Mouse (Mus musculus): Measurements from ENCODE around the gene Gpr37l1. TPM values are rescaled to one million over a fixed set of nuclear protein-coding genes. Genes with fewer than 3 reads are reported as not detected.

Gene Gpr37l1
- polyA plus RNA-seq, 1 experiment from 2014 or later = 1.2 TPM

DNA sequence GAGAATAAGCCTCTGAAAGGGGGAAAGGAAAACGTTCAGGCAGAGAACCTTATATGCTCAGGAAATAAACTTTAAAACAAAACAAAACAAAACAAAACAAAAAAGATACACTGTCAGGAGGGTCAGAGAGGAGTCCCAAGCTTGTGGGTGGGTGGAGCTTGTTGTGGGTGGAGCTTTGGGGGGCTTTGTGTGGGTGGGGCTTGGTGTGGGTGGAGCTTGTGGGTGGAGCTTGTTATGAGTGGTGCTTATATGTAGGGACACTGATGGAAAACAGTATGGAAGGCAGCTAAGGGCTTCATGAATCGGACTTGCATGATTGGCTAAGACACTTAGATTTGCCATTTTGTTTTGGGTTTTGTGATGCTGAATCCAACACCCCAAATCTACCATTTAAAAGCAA, 27.6 kb downstream of the Gpr37l1 start:
- Histone ChIP-seq H3K4me3 (no peak overlapping the region), H3K27me3 (replicated peaks) (no peaks in the 10 kb centered on the region), H3K4me2 (no peak overlapping the region), H3K4me1 (no peaks in the 10 kb centered on the region), H3K27ac (no peak overlapping the region), H3K9me3 (no peaks in the 10 kb centered on the region), H3K36me3 (replicated peaks) (no peaks in the 10 kb centered on the region), H3K9ac (no peak overlapping the region)
- no peak for ATAC-seq (replicated peaks)
- WGBS = 84% methylated on average over 2 of the region's 2 CpGs

DNA sequence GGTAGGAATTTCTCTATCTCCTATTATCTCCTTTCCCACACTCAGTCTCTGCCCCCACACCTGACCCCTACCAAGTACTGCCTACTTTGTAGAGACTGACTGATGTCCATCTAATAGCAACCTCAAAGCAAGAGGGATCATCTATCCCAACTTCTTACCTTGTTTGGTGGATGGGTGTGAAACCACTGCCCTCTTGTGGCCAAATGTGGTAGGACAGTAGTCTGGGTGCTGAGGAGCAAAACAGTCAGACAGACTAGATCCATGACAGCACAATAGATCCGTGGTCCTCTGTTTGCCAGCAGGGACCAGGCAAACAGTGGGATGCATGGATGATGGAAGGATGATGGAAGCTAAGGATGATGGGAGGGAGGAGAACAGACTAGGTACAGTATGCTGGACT, 31.0 kb downstream of the Gpr37l1 start:
- Histone ChIP-seq H3K4me1 (no peaks in the 10 kb centered on the region), H3K9ac (no peak overlapping the region), H3K27me3 (replicated peaks) (no peaks in the 10 kb centered on the region), H3K4me2 (no peak overlapping the region), H3K36me3 (replicated peaks) (no peaks in the 10 kb centered on the region), H3K27ac (no peak overlapping the region), H3K9me3 (no peaks in the 10 kb centered on the region), H3K4me3 (no peak overlapping the region)
- WGBS = 0% methylated on average over 1 of the region's 1 CpGs
- ATAC-seq (replicated peaks) = peak; percentile 60; the same call in 1 of the 2 replicates

DNA sequence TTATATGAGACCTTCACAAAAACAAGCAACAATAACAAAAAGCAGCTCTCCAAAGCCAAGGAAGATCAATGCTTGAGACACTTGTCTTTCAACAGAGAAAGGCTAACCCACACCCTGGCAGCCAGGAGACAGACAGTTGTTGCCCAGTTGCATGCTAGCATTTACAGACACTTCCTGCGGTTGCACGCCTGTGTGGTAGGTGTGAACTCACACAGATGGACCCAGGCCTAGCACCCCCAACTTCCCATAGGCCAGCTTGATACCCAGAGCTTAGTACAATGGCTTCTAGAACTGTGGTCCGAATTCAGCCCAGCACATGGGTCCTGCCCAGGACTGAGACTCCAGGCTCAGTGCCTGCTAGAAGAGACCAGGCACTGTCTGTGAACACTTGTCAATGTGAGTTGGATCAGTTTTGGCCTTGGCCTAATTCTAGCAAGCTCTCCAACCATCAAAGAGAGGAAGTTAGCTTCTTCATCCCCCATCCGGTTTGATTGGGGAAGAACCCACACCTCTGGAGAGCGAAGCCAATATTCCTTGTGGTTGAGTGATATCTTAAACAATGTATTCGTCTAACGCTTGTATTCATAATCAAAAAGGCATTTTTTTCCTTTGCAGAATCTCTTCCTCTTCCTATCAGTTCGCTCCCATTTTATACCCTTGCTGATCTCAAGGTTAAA, 32.2 kb downstream of the Gpr37l1 start:
- no peaks in the 10 kb centered on the region for H3K4me1 ChIP-seq
- no peaks in the 10 kb centered on the region for H3K27me3 ChIP-seq (replicated peaks)
- H3K4me3 ChIP-seq = no peak overlapping the region
- ATAC-seq (replicated peaks) = no peak
- H3K9ac ChIP-seq = no peak overlapping the region
- H3K36me3 ChIP-seq (replicated peaks) = no peaks in the 10 kb centered on the region
- no peak overlapping the region for H3K27ac ChIP-seq
- no peak overlapping the region for H3K4me2 ChIP-seq
- 90% methylated on average over 8 of the region's 8 CpGs for WGBS
- H3K9me3 ChIP-seq = no peaks in the 10 kb centered on the region

DNA sequence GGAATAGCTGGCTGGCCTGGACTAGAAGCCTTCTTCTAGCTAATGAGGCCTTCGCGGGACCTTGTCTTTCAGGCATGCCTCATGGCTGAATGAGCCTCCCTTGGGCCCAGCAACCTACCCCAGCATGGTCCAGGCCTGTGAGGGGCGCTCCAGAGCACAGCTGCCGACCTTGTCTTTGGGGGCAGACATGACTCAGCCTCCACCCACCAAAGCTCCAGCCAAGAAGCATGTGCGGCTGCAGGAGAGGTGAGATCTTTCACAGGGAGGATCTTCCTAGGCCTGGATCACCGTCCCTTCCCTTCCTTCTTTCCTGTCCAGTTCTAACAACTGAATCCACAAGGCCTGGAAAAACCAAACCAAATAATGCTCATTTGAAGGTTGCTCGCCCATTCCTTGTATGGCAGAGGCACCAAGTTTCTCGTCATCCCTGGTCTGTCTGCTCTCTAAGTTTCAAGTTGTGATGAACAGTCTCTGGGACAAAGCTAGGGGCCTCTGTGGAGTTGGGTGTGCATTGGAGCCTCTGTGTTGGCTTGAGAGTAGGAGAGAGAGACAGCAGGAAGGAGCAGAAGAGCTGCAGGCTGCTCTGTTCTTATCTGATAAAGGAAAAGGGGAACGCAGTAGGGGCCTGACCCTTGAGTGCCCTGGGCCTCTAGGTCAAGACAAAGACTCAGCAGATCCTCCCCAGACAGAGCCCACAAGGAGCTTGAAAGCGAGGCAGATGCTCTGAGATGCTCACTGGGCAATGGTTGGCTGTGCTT, 33.6 kb downstream of the Gpr37l1 start:
- no peaks in the 10 kb centered on the region for H3K9me3 ChIP-seq
- WGBS = 85% methylated on average over 10 of the region's 10 CpGs
- peaks cover 3% of the 10 kb centered on the region; the same call in 1 of the 2 replicates for H3K27me3 ChIP-seq (replicated peaks)
- no peaks in the 10 kb centered on the region for H3K4me1 ChIP-seq
- no peaks in the 10 kb centered on the region for H3K36me3 ChIP-seq (replicated peaks)
- H3K4me3 ChIP-seq = no peak overlapping the region
- no peak overlapping the region for H3K9ac ChIP-seq
- no peak for ATAC-seq (replicated peaks)
- H3K4me2 ChIP-seq = no peak overlapping the region
- no peak overlapping the region for H3K27ac ChIP-seq

DNA sequence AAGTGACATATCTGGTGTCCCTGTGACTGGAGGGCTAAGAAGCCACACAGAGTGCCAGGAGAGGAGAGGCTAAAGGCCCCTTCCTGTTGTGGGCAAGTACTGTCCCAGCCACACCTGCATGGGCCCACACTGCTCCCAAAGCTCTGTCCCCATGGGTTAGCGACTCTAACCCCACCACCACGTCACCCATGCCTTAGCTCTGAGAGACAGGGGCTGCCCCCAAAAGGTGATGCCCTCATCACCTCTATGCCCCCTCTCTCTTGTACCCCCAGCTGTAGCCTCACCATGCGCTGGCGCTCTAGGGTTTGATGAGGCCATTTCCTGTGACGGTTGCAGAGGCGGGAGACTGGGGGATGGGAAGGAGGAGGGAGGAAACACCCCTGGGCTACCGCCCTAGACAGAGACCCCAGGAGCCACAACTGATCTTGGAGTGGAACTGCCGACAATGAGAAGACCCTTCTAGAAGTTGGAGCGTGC, 34.5 kb downstream of the Gpr37l1 start:
- Histone ChIP-seq H3K4me1 (no peaks in the 10 kb centered on the region), H3K4me3 (no peak overlapping the region), H3K9me3 (no peaks in the 10 kb centered on the region), H3K36me3 (replicated peaks) (no peaks in the 10 kb centered on the region), H3K27ac (no peak overlapping the region), H3K9ac (no peak overlapping the region), H3K27me3 (replicated peaks) (peaks cover 3% of the 10 kb centered on the region; the same call in 1 of the 2 replicates), H3K4me2 (no peak overlapping the region)
- no peak for ATAC-seq (replicated peaks)
- 89% methylated on average over 9 of the region's 9 CpGs for whole genome bisulfite sequencing

DNA sequence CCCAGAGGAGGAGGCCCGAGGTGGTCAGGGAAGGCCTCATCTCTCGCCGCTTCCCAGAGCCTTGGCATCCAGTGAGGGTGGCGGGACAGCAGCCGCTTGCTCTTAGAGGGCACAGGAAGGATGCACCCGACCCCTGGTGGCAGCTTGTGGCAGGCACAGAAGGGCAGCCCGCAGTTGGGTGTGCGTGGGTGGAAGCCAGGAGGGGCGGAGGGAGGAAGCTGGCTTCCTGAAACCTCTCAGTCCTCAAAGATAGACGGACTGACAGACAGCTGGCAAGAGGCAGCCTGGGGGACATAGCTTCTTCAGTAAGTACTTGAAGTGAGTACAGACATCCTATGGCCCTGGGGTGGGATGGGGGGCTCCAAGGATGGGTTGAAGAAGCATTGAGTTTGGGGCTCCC, 35.0 kb downstream of the Gpr37l1 start, which contains the start of gene Ptpn7:
Gene Ptpn7, plus strand, starts transcription at position 228 of the 400 bp plus-strand sequence.
- 50% methylated on average over 10 of the region's 10 CpGs for WGBS
- no peaks in the 10 kb centered on the region for H3K4me1 ChIP-seq
- no peak for ATAC-seq (replicated peaks)

DNA sequence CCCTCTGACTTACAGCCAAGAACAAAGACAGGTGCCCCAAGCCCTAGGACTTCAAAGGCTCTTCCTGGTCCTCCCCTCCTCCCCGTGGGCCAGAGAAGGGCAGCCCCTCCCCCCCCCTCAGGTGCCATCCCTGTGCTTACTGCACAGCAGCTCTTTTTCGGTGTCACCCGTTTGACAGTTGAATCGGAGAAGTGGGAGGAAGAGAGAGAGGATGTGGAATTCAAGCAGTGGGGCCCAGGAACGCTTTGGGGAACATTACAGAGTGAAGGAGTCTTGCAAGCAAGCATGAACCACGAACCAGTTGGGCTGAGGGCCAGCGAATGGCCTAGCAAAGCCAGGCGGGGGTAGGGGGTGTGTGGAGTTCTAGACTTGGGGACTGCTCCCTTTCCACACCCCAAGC, 35.9 kb downstream of the Gpr37l1 start:
- Histone ChIP-seq H3K36me3 (replicated peaks) (no peaks in the 10 kb centered on the region), H3K9me3 (no peaks in the 10 kb centered on the region), H3K4me3 (no peak overlapping the region), H3K9ac (no peak overlapping the region), H3K4me1 (no peaks in the 10 kb centered on the region), H3K4me2 (no peak overlapping the region), H3K27me3 (replicated peaks) (peaks cover 3% of the 10 kb centered on the region; the same call in 1 of the 2 replicates), H3K27ac (no peak overlapping the region)
- WGBS = 69% methylated on average over 8 of the region's 8 CpGs
- ATAC-seq (replicated peaks) = no peak

More for the DNA sequence above, 35.0 kb downstream of the Gpr37l1 start, which contains the start of gene Ptpn7:
- Histone ChIP-seq H3K4me3 (no peak within 1 kb of the TSS), H3K4me2 (no peak within 1 kb of the TSS), H3K9ac (no peak within 1 kb of the TSS), H3K36me3 (replicated peaks) (no peaks in the 10 kb centered on the region), H3K27me3 (replicated peaks) (peaks cover 3% of the 10 kb centered on the region; the same call in 1 of the 2 replicates), H3K9me3 (no peaks in the 10 kb centered on the region), H3K27ac (no peak within 1 kb of the TSS)

DNA sequence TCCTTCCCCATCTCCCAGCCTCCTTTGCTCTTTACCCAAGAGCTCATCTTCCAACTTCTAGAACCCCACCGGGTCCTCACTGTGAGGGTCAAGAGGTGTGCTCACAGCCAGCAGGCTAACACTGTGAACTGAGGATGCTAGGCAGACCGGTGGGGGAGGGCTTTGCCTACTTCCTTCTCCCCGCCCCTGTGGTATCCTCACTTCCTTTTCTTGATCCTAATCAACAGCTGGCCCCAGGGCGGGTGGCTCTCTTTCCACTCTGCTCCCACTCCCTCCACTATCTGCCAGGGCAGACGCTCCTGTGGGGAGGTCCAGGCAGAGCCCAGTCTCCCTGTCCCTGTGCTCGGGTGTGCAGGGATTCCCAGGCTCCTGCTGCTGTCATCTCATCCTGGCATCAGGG, 36.4 kb downstream of the Gpr37l1 start:
- no peaks in the 10 kb centered on the region for H3K36me3 ChIP-seq (replicated peaks)
- H3K27ac ChIP-seq = no peak overlapping the region
- H3K4me3 ChIP-seq = no peak overlapping the region
- H3K4me2 ChIP-seq = no peak overlapping the region
- no peak for ATAC-seq (replicated peaks)
- 0 out of 2 replicates have a peak, but pooled peaks cover 4% of the 10 kb centered on the region for H3K4me1 ChIP-seq
- no peaks in the 10 kb centered on the region for H3K9me3 ChIP-seq
- peaks cover 3% of the 10 kb centered on the region; the same call in 1 of the 2 replicates for H3K27me3 ChIP-seq (replicated peaks)
- H3K9ac ChIP-seq = no peak overlapping the region
- WGBS = 49% methylated on average over 6 of the region's 6 CpGs

DNA sequence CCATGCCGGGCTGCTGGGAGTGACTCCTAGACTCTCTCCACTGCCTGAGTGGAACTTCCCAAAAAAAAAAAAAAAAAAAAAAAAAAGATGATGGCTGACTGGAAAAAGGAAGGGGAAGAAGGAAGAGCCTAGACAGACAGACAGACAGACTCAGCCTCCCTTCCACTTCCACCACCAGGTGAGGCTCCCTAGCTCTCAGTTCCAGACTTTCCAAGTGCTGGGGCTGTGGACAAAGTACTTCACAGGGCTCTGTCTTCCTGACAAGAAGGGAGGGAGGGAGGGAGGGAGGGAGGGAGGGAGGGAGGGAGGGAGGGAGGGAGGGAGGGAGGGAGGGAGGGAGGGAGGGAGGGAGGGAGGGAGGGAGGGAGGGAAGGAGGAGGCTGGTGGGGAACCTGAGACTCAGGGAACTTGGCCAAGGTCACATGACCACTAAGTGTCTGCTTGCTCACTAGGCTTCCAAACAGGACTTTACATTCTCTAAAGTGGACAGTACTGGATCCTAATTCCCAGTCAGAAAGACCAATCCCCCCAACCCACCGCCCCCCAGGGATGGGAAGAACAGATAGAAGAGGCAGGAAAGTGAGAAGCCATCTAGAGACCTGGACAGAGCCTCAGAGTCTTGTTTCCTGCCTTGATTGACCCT, 37.0 kb downstream of the Gpr37l1 start:
- no peak overlapping the region for H3K9ac ChIP-seq
- H3K4me1 ChIP-seq = 0 out of 2 replicates have a peak, but pooled peaks cover 4% of the 10 kb centered on the region
- H3K36me3 ChIP-seq (replicated peaks) = no peaks in the 10 kb centered on the region
- no peak overlapping the region for H3K4me3 ChIP-seq
- H3K27ac ChIP-seq = no peak overlapping the region
- peaks cover 3% of the 10 kb centered on the region; the same call in 1 of the 2 replicates for H3K27me3 ChIP-seq (replicated peaks)
- H3K9me3 ChIP-seq = no peaks in the 10 kb centered on the region
- ATAC-seq (replicated peaks) = no peak
- 76% methylated on average over 2 of the region's 2 CpGs for WGBS
- no peak overlapping the region for H3K4me2 ChIP-seq

DNA sequence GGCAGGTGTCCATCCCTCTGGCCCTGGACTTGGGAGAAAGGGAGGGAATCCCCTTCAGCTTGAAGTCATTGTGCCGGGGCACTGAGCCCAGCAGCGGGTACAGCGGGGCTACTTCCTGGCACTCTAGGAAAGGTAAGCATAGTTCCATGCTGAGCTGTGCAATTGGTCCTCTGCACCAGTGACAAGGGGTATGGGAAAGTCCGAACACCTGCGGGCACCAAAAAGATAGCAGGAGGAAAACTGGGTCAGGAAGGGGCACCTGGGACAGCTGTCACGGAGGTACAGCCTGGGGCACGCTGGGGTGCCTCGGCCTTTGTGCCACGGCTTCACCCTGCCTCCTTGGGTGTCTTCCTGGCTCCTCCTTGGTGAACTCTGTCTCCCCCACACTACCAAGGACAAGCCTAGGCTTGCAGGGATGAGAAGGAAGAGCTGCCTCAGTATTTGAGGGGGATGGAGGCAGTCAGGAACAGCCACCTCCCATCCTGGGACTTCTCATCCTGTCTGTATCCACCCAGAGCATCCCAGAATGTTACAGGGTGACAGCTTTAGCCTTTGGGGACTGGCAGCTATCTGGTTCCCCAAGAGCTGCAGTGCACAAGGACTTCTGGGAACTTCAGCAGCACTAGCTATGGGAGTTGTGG, 37.8 kb downstream of the Gpr37l1 start:
- H3K4me2 ChIP-seq = no peak overlapping the region
- peaks cover 3% of the 10 kb centered on the region; the same call in 1 of the 2 replicates for H3K27me3 ChIP-seq (replicated peaks)
- WGBS = 71% methylated on average over 9 of the region's 9 CpGs
- H3K36me3 ChIP-seq (replicated peaks) = no peaks in the 10 kb centered on the region
- H3K27ac ChIP-seq = no peak overlapping the region
- no peaks in the 10 kb centered on the region for H3K9me3 ChIP-seq
- 0 out of 2 replicates have a peak, but pooled peaks cover 4% of the 10 kb centered on the region for H3K4me1 ChIP-seq
- no peak for ATAC-seq (replicated peaks)
- no peak overlapping the region for H3K9ac ChIP-seq
- H3K4me3 ChIP-seq = no peak overlapping the region

DNA sequence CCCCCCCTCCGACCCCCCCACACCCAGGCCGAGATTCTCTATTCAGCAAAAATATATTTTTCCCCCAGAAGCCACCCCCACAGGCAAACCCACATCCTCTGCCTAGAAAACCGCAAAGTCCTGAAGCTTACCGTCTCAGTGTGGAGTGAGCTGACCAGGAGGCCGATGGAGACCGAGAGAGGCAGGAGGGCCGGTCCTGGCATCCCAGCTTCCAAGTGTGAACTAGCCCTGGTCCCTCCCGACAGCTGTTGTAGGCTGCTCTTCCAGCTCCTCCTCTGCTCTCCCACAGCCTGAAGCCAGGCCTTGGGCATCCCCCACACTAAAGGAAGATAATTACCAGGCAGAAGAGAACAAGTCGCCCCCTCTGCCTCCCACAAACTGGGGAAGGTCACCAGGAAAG, 38.5 kb downstream of the Gpr37l1 start:
- Histone ChIP-seq H3K9me3 (no peaks in the 10 kb centered on the region), H3K4me1 (0 out of 2 replicates have a peak, but pooled peaks cover 4% of the 10 kb centered on the region), H3K4me2 (no peak overlapping the region), H3K27ac (no peak overlapping the region), H3K9ac (no peak overlapping the region), H3K4me3 (no peak overlapping the region), H3K36me3 (replicated peaks) (no peaks in the 10 kb centered on the region), H3K27me3 (replicated peaks) (peaks cover 3% of the 10 kb centered on the region; the same call in 1 of the 2 replicates)
- 26% methylated on average over 9 of the region's 9 CpGs for WGBS
- no peak for ATAC-seq (replicated peaks)
